Mouse (Mus musculus): Measurements from ENCODE around the gene Ctsf. TPM values are rescaled to one million over a fixed set of nuclear protein-coding genes. Genes with fewer than 3 reads are reported as not detected.
"Not testable (repeated sequence)": the region's sequence is repeated elsewhere in the genome, so short reads cannot be mapped to it uniquely, and the experiment has no call there.

The Ctsf gene
- polyA plus RNA-seq, 1 experiment from 2014 or later: 58.1 TPM

DNA sequence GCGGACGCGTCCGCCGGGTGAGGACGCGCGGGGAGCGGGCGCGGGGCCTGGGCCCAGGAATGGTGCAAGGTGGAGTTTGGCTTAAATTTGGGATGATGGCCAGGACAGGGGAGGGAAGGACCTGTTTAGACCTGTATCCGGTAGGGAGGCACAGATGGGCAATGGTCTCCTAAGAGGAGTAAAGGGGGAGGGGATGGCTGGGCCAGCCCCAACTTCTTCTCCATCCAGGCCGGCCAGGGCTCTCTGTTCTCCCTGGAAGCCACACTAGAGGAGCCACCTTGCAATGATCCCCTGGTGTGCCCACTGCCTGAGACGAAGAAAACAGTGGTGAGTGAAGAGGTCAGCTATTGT lies 515 bp downstream of the Ctsf start:
- peak; percentile 67 for ATAC-seq (replicated peaks; ENCODE audit: low FRiP score)
- Histone ChIP-seq H3K27me3 (0 out of 2 replicates have a peak, but pooled peaks cover 6% of the 10 kb centered on the region), H3K4me3 (replicated peaks) (peak overlapping the region; percentile 59), H3K4me1 (peaks cover 13% of the 10 kb centered on the region), H3K9ac (peak overlapping the region; percentile 62), H3K36me3 (0 out of 2 replicates have a peak, but pooled peaks cover 4% of the 10 kb centered on the region), H3K27ac (peak overlapping the region; percentile 9), H3K4me2 (peak overlapping the region; percentile 85), H3K9me3 (replicated peaks) (no peaks in the 10 kb centered on the region)
- under 1% methylated on average over 14 of the region's 14 CpGs for WGBS

DNA sequence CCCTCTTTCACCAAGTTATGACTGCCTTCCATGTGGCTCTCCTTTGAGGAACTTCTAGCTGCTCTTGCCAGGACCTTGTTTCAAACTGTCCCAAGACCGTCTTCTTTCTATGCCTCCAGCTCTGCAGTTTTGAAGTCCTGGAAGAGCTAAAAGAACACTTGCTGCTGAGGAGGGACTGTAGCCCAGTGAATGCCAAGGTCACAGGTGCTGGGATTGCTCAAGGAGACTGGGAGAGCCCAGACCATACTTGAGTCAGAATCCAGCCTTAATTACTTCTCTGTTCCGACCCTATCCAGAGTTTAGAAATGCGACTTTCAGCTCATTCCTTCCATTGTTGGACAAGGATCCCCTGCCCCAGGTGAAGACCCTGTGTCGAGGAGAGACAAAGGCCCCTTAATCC lies 1.0 kb downstream of the Ctsf start:
- no peak for ATAC-seq (replicated peaks; ENCODE audit: low FRiP score)
- peak overlapping the region; percentile 59; the same call in 1 of the 2 replicates for H3K4me3 ChIP-seq (replicated peaks)
- no peaks in the 10 kb centered on the region for H3K9me3 ChIP-seq (replicated peaks)
- H3K27ac ChIP-seq: no peak overlapping the region
- peaks cover 13% of the 10 kb centered on the region for H3K4me1 ChIP-seq
- peaks cover 9% of the 10 kb centered on the region; the same call in 1 of the 2 replicates for H3K36me3 ChIP-seq
- no peak overlapping the region for H3K9ac ChIP-seq
- 84% methylated on average over 4 of the region's 4 CpGs for WGBS
- peak overlapping the region; percentile 85 for H3K4me2 ChIP-seq
- H3K27me3 ChIP-seq: 0 out of 2 replicates have a peak, but pooled peaks cover 4% of the 10 kb centered on the region

DNA sequence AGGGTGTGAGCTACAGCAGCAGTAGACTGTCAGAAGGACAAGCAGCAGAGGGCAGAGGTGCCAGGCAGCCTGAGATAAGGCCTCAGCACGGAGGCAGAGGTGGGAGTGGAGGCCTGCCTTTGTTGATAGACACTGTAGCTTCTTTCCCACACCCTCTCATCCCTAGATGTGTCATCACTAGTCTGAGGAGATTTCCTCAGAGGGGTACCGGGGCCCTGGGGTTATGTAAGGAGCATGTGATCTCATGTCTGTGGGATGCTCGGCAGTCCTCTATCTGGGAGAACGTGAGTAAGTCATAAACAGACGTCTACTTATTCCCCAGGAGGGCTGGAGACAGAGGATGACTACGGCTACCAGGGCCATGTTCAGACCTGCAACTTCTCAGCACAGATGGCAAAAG lies 4.2 kb downstream of the Ctsf start:
- Histone ChIP-seq H3K27ac (no peak overlapping the region), H3K9ac (no peak overlapping the region), H3K4me2 (no peak overlapping the region), H3K9me3 (replicated peaks) (no peaks in the 10 kb centered on the region), H3K4me3 (replicated peaks) (no peak overlapping the region), H3K4me1 (peaks cover 13% of the 10 kb centered on the region), H3K36me3 (peaks cover 9% of the 10 kb centered on the region; the same call in 1 of the 2 replicates), H3K27me3 (no peaks in the 10 kb centered on the region)
- ATAC-seq (replicated peaks; ENCODE audit: low FRiP score): no peak; the same call in 1 of the 2 replicates
- 73% methylated on average over 6 of the region's 6 CpGs for WGBS

DNA sequence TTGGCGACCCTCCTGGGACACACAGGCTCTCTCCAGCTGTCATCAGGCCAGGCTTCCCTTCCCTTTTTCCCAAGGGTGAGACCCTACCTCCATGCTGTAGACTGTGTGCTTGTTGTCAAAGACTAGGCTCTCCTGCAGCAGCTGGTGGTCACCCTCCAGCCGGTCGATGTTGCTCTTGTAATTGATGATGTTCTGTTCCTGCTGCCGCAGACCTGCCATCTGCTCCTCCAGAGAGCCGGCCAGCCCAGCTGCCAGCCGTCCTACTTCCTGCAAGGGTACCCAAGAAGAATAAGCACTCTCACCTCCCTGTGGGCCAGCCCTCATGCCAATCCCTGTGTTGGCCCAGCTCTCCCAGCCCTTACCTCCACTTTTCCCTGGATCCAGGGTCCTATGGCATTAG lies 8.1 kb downstream of the Ctsf start:
- no peak for ATAC-seq (replicated peaks; ENCODE audit: low FRiP score)
- Histone ChIP-seq H3K9me3 (replicated peaks) (no peaks in the 10 kb centered on the region), H3K27ac (no peak overlapping the region), H3K4me1 (peaks cover 7% of the 10 kb centered on the region), H3K27me3 (0 out of 2 replicates have a peak, but pooled peaks cover 3% of the 10 kb centered on the region), H3K4me2 (no peak overlapping the region), H3K4me3 (replicated peaks) (no peak overlapping the region), H3K36me3 (peaks cover 9% of the 10 kb centered on the region; the same call in 1 of the 2 replicates), H3K9ac (no peak overlapping the region)
- 65% methylated on average over 6 of the region's 6 CpGs for WGBS

- ATAC-seq (replicated peaks; ENCODE audit: low FRiP score): no peak; the same call in 1 of the 2 replicates
Observed at GRCm38 (mm10) chr19:4865147-4865546, 10.2 kb downstream of the Ctsf start.

DNA sequence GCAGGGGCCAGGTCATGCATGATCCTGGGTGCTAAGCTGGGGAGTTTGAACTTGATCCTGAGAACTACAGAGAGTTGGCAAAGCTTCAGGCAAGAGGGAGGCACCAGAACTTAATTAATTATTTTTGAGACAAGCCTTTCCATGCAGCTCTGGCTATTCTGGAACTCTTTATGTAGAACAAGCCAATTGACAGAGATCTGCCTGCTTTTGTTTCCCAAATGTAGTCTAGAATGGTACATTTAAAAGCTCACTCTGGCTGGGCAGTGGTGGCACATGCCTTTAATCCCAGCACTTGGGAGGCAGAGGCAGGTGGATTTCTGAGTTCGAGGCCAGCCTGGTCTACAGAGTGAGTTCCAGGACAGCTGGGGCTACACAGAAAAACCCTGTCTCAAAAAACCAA lies 19.7 kb downstream of the Ctsf start:
- not testable (repeated sequence) for H3K27me3 ChIP-seq; H3K9ac ChIP-seq; H3K9me3 ChIP-seq (replicated peaks); H3K4me3 ChIP-seq (replicated peaks); H3K4me2 ChIP-seq; ATAC-seq (replicated peaks; ENCODE audit: low FRiP score); H3K27ac ChIP-seq; H3K36me3 ChIP-seq
- 90% methylated on average over 1 of the region's 1 CpGs for WGBS
- H3K4me1 ChIP-seq: peaks cover 23% of the 10 kb centered on the region

More at GRCm38 (mm10) chr19:4865147-4865546, 10.2 kb downstream of the Ctsf start:
- Histone ChIP-seq H3K27ac (no peak overlapping the region), H3K27me3 (peaks cover 6% of the 10 kb centered on the region; the same call in 1 of the 2 replicates), H3K4me2 (peak overlapping the region; percentile 48), H3K4me3 (replicated peaks) (peak overlapping the region; percentile 15; the same call in 1 of the 2 replicates), H3K4me1 (peaks cover 7% of the 10 kb centered on the region), H3K9ac (no peak overlapping the region), H3K36me3 (peaks cover 8% of the 10 kb centered on the region; the same call in 1 of the 2 replicates), H3K9me3 (replicated peaks) (no peaks in the 10 kb centered on the region)
- 10% methylated on average over 17 of the region's 17 CpGs for WGBS

DNA sequence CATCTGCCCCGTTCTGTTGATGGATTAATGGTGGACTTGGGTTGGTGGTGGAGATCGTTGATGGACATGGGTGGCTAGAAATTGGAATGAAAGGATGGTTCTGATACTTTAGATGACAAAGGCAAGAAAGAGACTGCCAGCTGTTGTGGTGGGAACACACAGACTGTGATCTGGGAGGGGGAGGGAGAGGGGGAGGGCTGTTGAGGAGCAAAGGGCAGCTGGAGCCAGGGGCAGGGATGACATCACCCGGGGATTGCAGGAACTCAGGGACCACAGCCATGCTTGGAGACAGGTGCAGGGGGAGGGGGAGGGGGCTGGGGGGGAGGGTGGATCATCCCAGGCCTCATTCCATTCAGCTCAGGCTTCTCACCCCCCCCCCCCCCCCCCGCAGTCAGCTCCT lies 21.3 kb downstream of the Ctsf start:
- H3K36me3 ChIP-seq: no peaks in the 10 kb centered on the region
- no peak overlapping the region for H3K27ac ChIP-seq
- no peaks in the 10 kb centered on the region for H3K9me3 ChIP-seq (replicated peaks)
- H3K4me3 ChIP-seq (replicated peaks): no peak overlapping the region
- no peak for ATAC-seq (replicated peaks; ENCODE audit: low FRiP score)
- 60% methylated on average over 2 of the region's 4 CpGs for WGBS
- no peaks in the 10 kb centered on the region for H3K27me3 ChIP-seq
- no peak overlapping the region for H3K9ac ChIP-seq
- H3K4me2 ChIP-seq: no peak overlapping the region
- H3K4me1 ChIP-seq: peaks cover 29% of the 10 kb centered on the region

DNA sequence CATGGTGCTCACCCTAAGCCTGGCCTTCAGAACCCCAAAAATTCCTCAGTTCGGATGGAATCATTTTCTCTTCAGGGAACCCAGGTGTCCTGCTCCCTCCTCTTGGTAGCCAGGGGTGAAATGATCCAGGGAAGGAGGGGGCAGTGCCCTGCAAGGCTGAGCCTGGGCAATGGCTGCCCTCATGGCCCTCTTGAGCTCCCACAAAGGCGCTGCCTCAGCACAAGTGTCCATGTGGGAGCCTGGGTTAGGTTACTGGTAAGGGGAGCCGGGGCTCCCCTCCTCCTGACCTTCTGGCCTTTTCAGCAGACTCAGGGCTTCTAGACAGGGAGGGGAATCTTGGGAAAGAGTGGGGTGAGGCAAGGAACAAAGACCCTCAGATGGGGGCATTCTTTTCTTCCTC lies 21.8 kb downstream of the Ctsf start:
- Histone ChIP-seq H3K4me2 (peak overlapping the region; percentile 89), H3K4me1 (peaks cover 29% of the 10 kb centered on the region), H3K36me3 (no peaks in the 10 kb centered on the region), H3K9ac (no peak overlapping the region), H3K27me3 (no peaks in the 10 kb centered on the region), H3K27ac (no peak overlapping the region), H3K9me3 (replicated peaks) (no peaks in the 10 kb centered on the region), H3K4me3 (replicated peaks) (no peak overlapping the region)
- no peak for ATAC-seq (replicated peaks; ENCODE audit: low FRiP score)
- WGBS: 32% methylated on average over 3 of the region's 3 CpGs

DNA sequence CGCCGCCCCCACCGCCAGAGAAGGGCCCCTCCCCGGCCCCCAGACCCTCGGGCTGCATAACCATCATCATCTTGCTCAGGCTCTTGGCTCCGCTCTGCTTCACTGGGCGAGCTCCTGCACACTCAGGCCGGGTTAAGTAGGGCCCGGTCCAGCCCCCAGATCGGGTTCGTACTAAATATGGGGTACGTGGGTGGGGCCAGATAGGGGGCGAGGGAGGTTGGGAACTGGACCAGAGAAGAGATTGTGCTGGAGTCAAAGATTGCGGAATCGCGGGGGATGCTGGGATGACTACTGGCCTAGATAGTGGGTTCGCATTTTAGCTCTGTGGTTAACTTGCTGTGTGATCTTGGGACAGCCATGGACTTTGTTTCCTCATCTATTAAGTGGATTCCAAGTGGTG lies 22.9 kb downstream of the Ctsf start, which contains the start of gene Actn3:
Gene Actn3 (minus strand): TSS at position 125 of the 400 bp plus-strand sequence.
- Histone ChIP-seq H3K27me3 (no peaks in the 10 kb centered on the region), H3K9ac (peak within 1 kb of the TSS; percentile 92), H3K27ac (peak within 1 kb of the TSS; percentile 88), H3K9me3 (replicated peaks) (no peaks in the 10 kb centered on the region), H3K4me3 (replicated peaks) (peak within 1 kb of the TSS; percentile 99), H3K4me1 (peaks cover 29% of the 10 kb centered on the region), H3K36me3 (no peaks in the 10 kb centered on the region), H3K4me2 (peak within 1 kb of the TSS; percentile 89)
- peak; percentile 49 for ATAC-seq (replicated peaks; ENCODE audit: low FRiP score)
- WGBS: under 1% methylated on average over 17 of the region's 17 CpGs

GRCm38 (mm10) chr19:4878405-4879323 lies 23.7 kb downstream of the Ctsf start, which contains the start of gene Zdhhc24:
Gene Zdhhc24, plus strand, starts transcription at chr19:4878668.
- Histone ChIP-seq H3K4me1 (peaks cover 29% of the 10 kb centered on the region), H3K27ac (peak within 1 kb of the TSS; percentile 88), H3K4me2 (peak within 1 kb of the TSS; percentile 89), H3K9ac (peak within 1 kb of the TSS; percentile 92), H3K27me3 (no peaks in the 10 kb centered on the region), H3K9me3 (replicated peaks) (no peaks in the 10 kb centered on the region), H3K4me3 (replicated peaks) (peak within 1 kb of the TSS; percentile 99), H3K36me3 (no peaks in the 10 kb centered on the region)
- 2% methylated on average over 52 of the region's 52 CpGs for WGBS
- peak; percentile 98 for ATAC-seq (replicated peaks; ENCODE audit: low FRiP score)

- H3K27ac ChIP-seq: no peak overlapping the region
- peak overlapping the region; percentile 99 for H3K4me3 ChIP-seq (replicated peaks)
- 64% methylated on average over 10 of the region's 10 CpGs for WGBS
- H3K27me3 ChIP-seq: no peaks in the 10 kb centered on the region
- H3K9me3 ChIP-seq (replicated peaks): no peaks in the 10 kb centered on the region
- peak overlapping the region; percentile 92 for H3K9ac ChIP-seq
- ATAC-seq (replicated peaks; ENCODE audit: low FRiP score): no peak
- H3K4me1 ChIP-seq: peaks cover 29% of the 10 kb centered on the region
- H3K4me2 ChIP-seq: peak overlapping the region; percentile 89
- H3K36me3 ChIP-seq: no peaks in the 10 kb centered on the region
Observed at GRCm38 (mm10) chr19:4879324-4879703, 24.4 kb downstream of the Ctsf start.

GRCm38 (mm10) chr19:4883961-4884360 lies 29.0 kb downstream of the Ctsf start:
- no peak for ATAC-seq (replicated peaks; ENCODE audit: low FRiP score)
- H3K36me3 ChIP-seq: no peaks in the 10 kb centered on the region
- H3K4me2 ChIP-seq: no peak overlapping the region
- no peak overlapping the region for H3K9ac ChIP-seq
- peaks cover 11% of the 10 kb centered on the region for H3K4me1 ChIP-seq
- H3K9me3 ChIP-seq (replicated peaks): no peaks in the 10 kb centered on the region
- H3K27me3 ChIP-seq: no peaks in the 10 kb centered on the region
- H3K27ac ChIP-seq: no peak overlapping the region
- no peak overlapping the region for H3K4me3 ChIP-seq (replicated peaks)
- WGBS: 83% methylated on average over 4 of the region's 4 CpGs
